Mouse (Mus musculus): ENCODE measurements around the gene 1110032A03Rik. TPM values are rescaled to one million over a fixed set of nuclear protein-coding genes. Genes with fewer than 3 reads are reported as not detected.
A peak's percentile ranks its signal among the peaks of the same experiment; 100 is the strongest.

1110032A03Rik gene
- total and polyA plus RNA-seq, 3 experiments: 7.1 to 12.8 TPM; not detected in 1

GRCm38 (mm10) chr9:50738914-50739870 lies 36.1 kb downstream of the 1110032A03Rik start, which contains the start of gene Dixdc1:
Dixdc1 (minus strand) TSS chr9:50739517.
- H3K4me1 ChIP-seq (ENCODE audit: control insufficient read depth in 1 of 2, insufficient read depth in 2 of 2, low read length in 2 of 2): peaks cover 0 to 3% of the 10 kb centered on the region in 2 experiments; a peak in 1 of 4 replicates
- no peak within 1 kb of the TSS for H3K9ac ChIP-seq (ENCODE audit: control insufficient read depth, low read depth, low read length, poor library complexity, severe bottlenecking)
- H3K36me3 ChIP-seq (ENCODE audit: control insufficient read depth in 1 of 2, insufficient read depth in 2 of 2, low read length in 2 of 2): no peaks in the 10 kb centered on the region

DNA sequence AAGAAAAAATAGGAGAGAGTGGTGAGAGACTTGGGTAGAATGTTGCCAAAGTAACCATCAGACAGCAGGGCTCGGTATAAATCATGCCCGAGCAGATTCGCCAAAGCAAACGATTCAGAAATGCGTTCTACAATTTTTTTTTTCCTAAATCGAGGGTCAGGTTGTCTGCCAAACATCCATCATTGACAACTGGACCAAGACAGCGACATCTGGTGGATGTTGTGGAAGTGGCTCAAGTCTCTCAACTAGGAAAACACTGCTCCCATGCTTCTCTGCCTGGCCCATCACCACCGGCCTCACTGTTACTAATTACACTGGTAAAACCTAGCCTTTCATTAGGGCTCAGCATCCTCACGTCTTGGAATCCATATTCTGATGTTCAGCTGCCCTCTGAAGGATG lies 40.3 kb downstream of the 1110032A03Rik start:
- Histone ChIP-seq H3K36me3 (ENCODE audit: control insufficient read depth in 1 of 2, insufficient read depth in 2 of 2, low read length in 2 of 2) (no peaks in the 10 kb centered on the region), H3K4me3 (ENCODE audit: control insufficient read depth in 1 of 2, insufficient read depth in 1 of 2, low read depth in 2 of 2, low read length in 2 of 2) (no peak overlapping the region), H3K9ac (ENCODE audit: control insufficient read depth, low read depth, low read length, poor library complexity, severe bottlenecking) (no peak overlapping the region), H3K9me3 (replicated peaks; ENCODE audit: insufficient read depth, low read length) (no peaks in the 10 kb centered on the region), H3K79me2 (ENCODE audit: control insufficient read depth, insufficient read depth, low read length, poor library complexity) (no peaks in the 10 kb centered on the region), H3K27ac (ENCODE audit: control insufficient read depth, low read depth, low read length) (no peak overlapping the region), H3K4me1 (ENCODE audit: control insufficient read depth in 1 of 2, insufficient read depth in 2 of 2, low read length in 2 of 2) (no peaks in the 10 kb centered on the region), H3K27me3 (ENCODE audit: control insufficient read depth in 1 of 2, insufficient read depth in 2 of 2, low read length in 2 of 2) (peaks cover 0 to 8% of the 10 kb centered on the region in 2 experiments; a peak in 3 of 4 replicates)
- TF ChIP-seq NELFE (IDR thresholded peaks at IDR 0.05; ENCODE audit: low read depth, low read length): no peak
- TF ChIP-seq CTCF (IDR thresholded peaks at IDR 0.05 in 2 of 3, conservative IDR thresholded peaks at IDR 0.05 in 1 of 3; ENCODE audit: control insufficient read depth in 1 of 3, insufficient read depth in 1 of 3, low read depth in 2 of 3, low read length in 3 of 3, poor library complexity in 1 of 3, severe bottlenecking in 1 of 3): peak; percentile 67 to 80 (median 73)
- no peak for TF ChIP-seq RCOR1 (IDR thresholded peaks at IDR 0.05; ENCODE audit: low read depth, low read length)
- TF ChIP-seq MXI1 (IDR thresholded peaks at IDR 0.05; ENCODE audit: low read depth, low read length): no peak
- TF ChIP-seq SMC3 (IDR thresholded peaks at IDR 0.05; ENCODE audit: low read depth, low read length): peak; percentile 64
- TF ChIP-seq TAL1 (IDR thresholded peaks at IDR 0.05; ENCODE audit: low read length): no peak
- TF ChIP-seq E2F4 (IDR thresholded peaks at IDR 0.05; ENCODE audit: borderline replicate concordance, low read depth, low read length): no peak
- TF ChIP-seq KAT2A (conservative IDR thresholded peaks at IDR 0.05; ENCODE audit: low read depth, low read length): no peak
- TF ChIP-seq ZMIZ1 (IDR thresholded peaks at IDR 0.05; ENCODE audit: low read depth, low read length): no peak
- no peak for TF ChIP-seq GABPA (IDR thresholded peaks at IDR 0.05; ENCODE audit: low read depth, low read length)
- peak; percentile 33 for TF ChIP-seq RAD21 (IDR thresholded peaks at IDR 0.05; ENCODE audit: low read depth, low read length)
- no peak for TF ChIP-seq MAX (IDR thresholded peaks at IDR 0.05; ENCODE audit: low read length)
- TF ChIP-seq ZNF384 (IDR thresholded peaks at IDR 0.05; ENCODE audit: low read depth, low read length): peak; percentile 61
- TF ChIP-seq USF2 (IDR thresholded peaks at IDR 0.05; ENCODE audit: borderline replicate concordance in 1 of 2, insufficient read depth in 1 of 2, low read depth in 1 of 2, low read length in 2 of 2): no peak
- TF ChIP-seq POLR2A (IDR thresholded peaks at IDR 0.05; ENCODE audit: control insufficient read depth in 1 of 2, insufficient read depth in 1 of 2, low read depth in 1 of 2, low read length in 2 of 2, poor library complexity in 1 of 2): no peak
- TF ChIP-seq POLR2AphosphoS2 (IDR thresholded peaks at IDR 0.05; ENCODE audit: low read length): no peak
- TF ChIP-seq NRF1 (IDR thresholded peaks at IDR 0.05; ENCODE audit: insufficient read depth, low read depth, low read length, poor library complexity, severe bottlenecking): no peak
- DNase-seq (ENCODE audit: low read depth, low spot score): peak; percentile 67

More at GRCm38 (mm10) chr9:50738914-50739870, 36.1 kb downstream of the 1110032A03Rik start, which contains the start of gene Dixdc1:
- peak; percentile 85 for DNase-seq (ENCODE audit: low read depth, low spot score)
- H3K9me3 ChIP-seq (replicated peaks; ENCODE audit: insufficient read depth, low read length): no peaks in the 10 kb centered on the region
- H3K4me3 ChIP-seq (ENCODE audit: control insufficient read depth in 1 of 2, insufficient read depth in 1 of 2, low read depth in 2 of 2, low read length in 2 of 2): peak within 1 kb of the TSS in 1 of 2 experiments; percentile 24; a peak in 2 of 4 replicates
- TF ChIP-seq MAFK (IDR thresholded peaks at IDR 0.05; ENCODE audit: borderline replicate concordance, low read depth, low read length) (no peak), RAD21 (IDR thresholded peaks at IDR 0.05; ENCODE audit: low read depth, low read length) (no peak), ELF1 (IDR thresholded peaks at IDR 0.05; ENCODE audit: low read depth, low read length) (no peak), MYC (IDR thresholded peaks at IDR 0.05; ENCODE audit: low read depth, low read length) (no peak), CTCF (IDR thresholded peaks at IDR 0.05 in 2 of 3, conservative IDR thresholded peaks at IDR 0.05 in 1 of 3; ENCODE audit: control insufficient read depth in 1 of 3, insufficient read depth in 1 of 3, low read depth in 2 of 3, low read length in 3 of 3, poor library complexity in 1 of 3, severe bottlenecking in 1 of 3) (no peak), ZMIZ1 (IDR thresholded peaks at IDR 0.05; ENCODE audit: low read depth, low read length) (no peak)
- peaks cover 3 to 6% of the 10 kb centered on the region in 2 experiments; a peak in 3 of 4 replicates for H3K27me3 ChIP-seq (ENCODE audit: control insufficient read depth in 1 of 2, insufficient read depth in 2 of 2, low read length in 2 of 2)
- H3K79me2 ChIP-seq (ENCODE audit: control insufficient read depth, insufficient read depth, low read length, poor library complexity): no peaks in the 10 kb centered on the region
- no peak within 1 kb of the TSS for H3K27ac ChIP-seq (ENCODE audit: control insufficient read depth, low read depth, low read length)
